Mouse (Mus musculus) neutrophil, adult 83 days (primary cell): ENCODE data around the gene Cstad. TPM values are rescaled to one million over a fixed set of nuclear protein-coding genes. Genes with fewer than 3 reads are reported as not detected.

Experiments used
- total RNA-seq, 2 experiments: library from RNA; stranded (reverse); gene quantifications; one replicate each; pipeline ENCODE4 v1.2.4; 2023

Cstad gene
- not detected for total RNA-seq

DNA sequence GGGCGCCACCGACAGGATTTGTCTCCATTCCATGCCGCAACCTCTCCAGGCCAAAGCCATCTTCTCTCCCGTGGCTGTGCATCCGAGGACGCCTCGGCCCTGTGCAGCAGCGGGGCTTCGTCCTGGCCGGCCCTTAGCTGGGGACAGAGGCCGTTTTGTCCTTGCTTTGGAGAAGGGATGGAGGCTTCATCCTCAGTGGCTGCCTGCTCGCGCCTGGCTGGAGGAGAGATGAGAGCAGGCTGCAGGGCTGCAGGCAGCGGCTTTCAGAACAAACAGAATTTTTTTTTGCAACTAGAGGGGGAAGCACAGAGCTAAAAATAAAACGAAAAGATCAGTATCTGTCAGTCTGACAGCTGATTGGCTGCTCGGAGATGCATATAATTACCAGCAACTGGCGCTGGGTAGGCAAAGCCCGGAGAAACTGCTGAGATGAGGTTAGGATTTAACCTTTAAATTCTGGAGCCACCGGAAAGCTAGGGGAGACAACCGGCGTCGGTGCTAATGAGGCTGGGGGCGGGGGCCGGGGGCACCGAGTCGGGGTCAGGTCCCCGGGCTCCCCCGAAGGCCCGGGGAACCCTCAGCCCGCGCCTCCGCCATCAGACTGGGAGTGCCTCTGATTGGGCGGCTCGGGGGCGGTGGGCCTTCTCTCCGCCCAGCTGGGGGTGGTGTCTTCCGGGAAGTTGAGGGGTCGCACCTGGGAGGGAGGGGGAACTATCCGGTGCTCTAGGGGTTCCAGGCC lies at the start of gene Cstad:
Cstad (plus strand) TSS at position 400 of the 739 bp plus-strand sequence.

Other genes with a start within 250 kb of the Cstad start
- gene Sh3glb2, start 235.7 kb upstream of the Cstad start, total RNA-seq = 10 to 100 TPM; 18.7 to 19.1 TPM
- gene Miga2, start 230.8 kb upstream of the Cstad start, total RNA-seq = 1 to 10 TPM; 5.3 to 8.0 TPM
- 10 to 100 TPM; 10.7 to 12.4 TPM for gene Dolpp1, start 202.8 kb upstream of the Cstad start, total RNA-seq
- 10 to 100 TPM; 29.9 to 34.0 TPM for gene Crat, start 179.2 kb upstream of the Cstad start, total RNA-seq
- 100 to 1,000 TPM; 107 to 122 TPM for gene Ptpa, start 179.0 kb upstream of the Cstad start, total RNA-seq
- gene Ier5l, start 120.8 kb upstream of the Cstad start, total RNA-seq = under 1 TPM; 0.49 to 0.57 TPM
- gene 1700001O22Rik, start 208.6 kb downstream of the Cstad start, total RNA-seq = not detected
- 10 to 100 TPM; 10.5 to 10.9 TPM for gene Ntmt1, start 212.8 kb downstream of the Cstad start, total RNA-seq
- 10 to 100 TPM; 23.3 to 25.8 TPM for gene Asb6, start 235.3 kb downstream of the Cstad start, total RNA-seq
- gene Prrx2, start 239.9 kb downstream of the Cstad start, total RNA-seq = not detected